In the genomic region with DNA sequence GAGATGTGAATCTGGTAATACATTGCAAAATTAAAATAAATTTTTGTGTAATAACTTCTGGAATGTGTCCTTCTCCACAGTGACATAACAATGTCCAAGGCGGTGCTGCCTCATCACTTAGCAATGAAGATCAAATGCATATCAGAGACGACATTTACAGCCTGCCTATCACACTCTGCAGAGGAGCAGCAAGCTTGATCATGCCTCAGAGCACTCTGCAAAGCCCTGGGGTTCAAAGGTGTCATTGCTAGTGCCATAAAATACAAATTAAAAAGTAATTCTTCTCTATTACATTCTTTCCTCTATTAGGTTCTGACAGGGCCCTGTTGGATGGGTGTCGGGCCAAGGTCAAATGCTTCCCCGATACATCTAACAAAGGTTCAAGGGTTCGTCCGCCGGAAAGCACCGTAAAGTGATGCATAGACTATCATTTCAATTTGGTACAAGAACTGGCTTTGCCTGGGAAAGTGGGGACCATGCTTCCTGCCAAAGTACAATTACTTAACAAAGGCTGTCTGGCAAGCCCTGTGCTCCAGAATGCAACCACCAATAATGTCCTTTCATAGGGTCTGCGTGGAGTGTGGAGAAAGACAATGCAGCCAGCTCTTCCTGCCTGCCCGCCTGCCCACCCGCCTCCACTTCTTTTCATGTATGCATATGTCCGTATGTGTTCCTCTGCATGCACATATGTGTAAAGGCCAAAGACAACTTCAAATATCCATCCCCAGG, we compare ENCODE assay signal across 8 mouse cellular contexts.
DNase-seq lines count a peak whose midpoint lies in the region; ATAC-seq and TF ChIP-seq lines count a peak whose summit lies in the region.

No protein-coding gene starts in this region.

- no peak for TF ChIP-seq CTCF in cerebellum, adult 2 months (IDR thresholded peaks at IDR 0.05; ENCODE audit: borderline replicate concordance, insufficient read depth, low read depth, low read length)

- H3K27ac ChIP-seq in cerebellum, adult 2 months (ENCODE audit: insufficient read depth, low read length) = peak overlapping the region; percentile 82
- H3K27ac ChIP-seq in lung, embryonic 16.5 days (ENCODE audit: low read length) = peak overlapping the region; percentile 53

- no peak overlapping the region for H3K4me2 ChIP-seq in lung, embryonic 16.5 days (ENCODE audit: low read depth, low read length)

- no peak for TF ChIP-seq POLR2A in cerebellum, adult 2 months (IDR thresholded peaks at IDR 0.05; ENCODE audit: borderline replicate concordance, insufficient read depth, low read length)

- H3K4me3 ChIP-seq in cerebellum, adult 2 months (replicated peaks; ENCODE audit: insufficient read depth, low read depth, low read length) = no peak overlapping the region
- no peak overlapping the region for H3K4me3 ChIP-seq in lung, embryonic 16.5 days (ENCODE audit: low read length)

- H3K36me3 ChIP-seq in lung, embryonic 16.5 days (ENCODE audit: control insufficient read depth, insufficient read depth, low read length) = no peaks in the 10 kb centered on the region

- WGBS in cerebellum, adult 2 months = 57% methylated on average over 12 of the region's 12 CpGs
- WGBS in lung, embryonic 16.5 days = 59% methylated on average over 12 of the region's 12 CpGs

- H3K4me1 ChIP-seq in cerebellum, adult 2 months (ENCODE audit: control insufficient read depth, insufficient read depth, low read length) = peaks cover 50% of the 10 kb centered on the region
- peaks cover 9% of the 10 kb centered on the region for H3K4me1 ChIP-seq in lung, embryonic 16.5 days (replicated peaks; ENCODE audit: control insufficient read depth, insufficient read depth, low read length)

- peak; percentile 50 for ATAC-seq in lung, embryonic 16.5 days (ENCODE audit: low read depth)
- no peak for ATAC-seq in erythroblast, adult 5-6 weeks (replicated peaks; ENCODE audit: low FRiP score, poor library complexity, severe bottlenecking)

- H3K27me3 ChIP-seq in cerebellum, adult 2 months (ENCODE audit: control insufficient read depth, insufficient read depth, low read length) = no peaks in the 10 kb centered on the region
- H3K27me3 ChIP-seq in lung, embryonic 16.5 days (ENCODE audit: control insufficient read depth, insufficient read depth, low read depth, low read length) = no peaks in the 10 kb centered on the region

- H3K9ac ChIP-seq in lung, embryonic 16.5 days (ENCODE audit: low read length) = no peak overlapping the region

- no peaks in the 10 kb centered on the region for H3K9me3 ChIP-seq in lung, embryonic 16.5 days (ENCODE audit: control insufficient read depth, low read length)

- no peak for DNase-seq in cerebellum, adult 2 months
- DNase-seq in cerebellum, adult 11 months = no peak
- DNase-seq in lung, postnatal 25 days (ENCODE audit: low spot score) = no peak
- DNase-seq in mesoderm, embryonic 11.5 days (ENCODE audit: low read depth, low spot score) = peak; percentile 49
- no peak for DNase-seq in gastrocnemius, postnatal 25 days
- DNase-seq in left cerebral cortex, adult 8-10 months (ENCODE audit: low spot score in 2 of 2) = no peak
